Mouse (Mus musculus) MEL (cell line): ENCODE measurements around the gene Kctd6. TPM values are rescaled to one million over a fixed set of nuclear protein-coding genes. Genes with fewer than 3 reads are reported as not detected.

Experiments used
- DNase-seq: peaks from one replicate; pipeline ENCODE4 v3.0.0; 2011; ENCODE audit warnings: low read depth, low spot score
- H3K27ac ChIP-seq: 2 replicates; pipeline ENCODE4 v1.5.1; 2012; ENCODE audit warnings: low read depth, mild to moderate bottlenecking, control low read depth, low read length, moderate library complexity; ENCODE audit not compliant: control insufficient read depth
- H3K27me3 ChIP-seq, 2 experiments: fragments of 150-350 bp in 1 of 2; sonication (generic) in 1 of 2; 2 replicates each; pipeline ENCODE4 v1.6.1; 2012; ENCODE audit warnings: low read length in 2 of 2, mild to moderate bottlenecking in 2 of 2, improper control_type of control experiment in 1 of 2, moderate library complexity in 1 of 2; ENCODE audit not compliant: insufficient read depth in 2 of 2, control insufficient read depth in 1 of 2
- H3K36me3 ChIP-seq, 2 experiments: 2 replicates each; pipeline ENCODE4 v1.6.1; 2012 to 2014; ENCODE audit warnings: low read length in 2 of 2, improper control_type of control experiment in 1 of 2, inconsistent platforms in 1 of 2, mild to moderate bottlenecking in 1 of 2; ENCODE audit not compliant: insufficient read depth in 2 of 2, control insufficient read depth in 1 of 2
- H3K4me1 ChIP-seq, 2 experiments: fragments of 150-350 bp in 1 of 2; sonication (generic) in 1 of 2; 2 replicates each; pipeline ENCODE4 v1.6.1; 2012; ENCODE audit warnings: low read length in 2 of 2, improper control_type of control experiment in 1 of 2, mild to moderate bottlenecking in 1 of 2; ENCODE audit not compliant: insufficient read depth in 2 of 2, control insufficient read depth in 1 of 2
- H3K4me3 ChIP-seq, 2 experiments: fragments of 150-350 bp in 1 of 2; sonication (generic) in 1 of 2; 2 replicates each; pipeline ENCODE4 v1.5.1; 2012; ENCODE audit warnings: low read depth in 2 of 2, low read length in 2 of 2, mild to moderate bottlenecking in 2 of 2, moderate library complexity in 2 of 2, control low read depth in 1 of 2, improper control_type of control experiment in 1 of 2; ENCODE audit not compliant: control insufficient read depth in 1 of 2, insufficient read depth in 1 of 2
- H3K79me2 ChIP-seq: 2 replicates; pipeline ENCODE4 v1.6.1; 2012; ENCODE audit warnings: mild to moderate bottlenecking, low read length, moderate library complexity; ENCODE audit not compliant: control insufficient read depth, poor library complexity, insufficient read depth
- H3K9ac ChIP-seq: 2 replicates; pipeline ENCODE4 v1.6.1; 2012; ENCODE audit warnings: low read depth, mild to moderate bottlenecking, control low read depth, low read length, moderate library complexity; ENCODE audit not compliant: control insufficient read depth, poor library complexity, severe bottlenecking
- H3K9me3 ChIP-seq: fragments of 150-350 bp; sonication (generic); replicated peaks from 2 replicates; pipeline ENCODE4 v1.6.1; 2012; ENCODE audit warnings: mild to moderate bottlenecking, low read length, improper control_type of control experiment, moderate library complexity; ENCODE audit not compliant: insufficient read depth
- CHD2 ChIP-seq: IDR thresholded peaks from 2 replicates; pipeline ENCODE4 v1.6.1; 2011; ENCODE audit warnings: low read length, improper control_type of control experiment
- HCFC1 ChIP-seq: IDR thresholded peaks from 2 replicates; pipeline ENCODE4 v1.6.1; 2012; ENCODE audit warnings: low read depth, mild to moderate bottlenecking, inconsistent platforms, low read length, improper control_type of control experiment, moderate library complexity
- KAT2A ChIP-seq: conservative IDR thresholded peaks from 2 replicates; pipeline ENCODE4 v1.6.1; 2012; ENCODE audit warnings: low read depth, low read length, improper control_type of control experiment, inconsistent platforms
- MAFK ChIP-seq: IDR thresholded peaks from 2 replicates; pipeline ENCODE4 v1.6.1; 2011; ENCODE audit warnings: low read depth, mild to moderate bottlenecking, low read length, improper control_type of control experiment, borderline replicate concordance
- MEF2A ChIP-seq: IDR thresholded peaks from 2 replicates; pipeline ENCODE4 v1.6.1; 2014; ENCODE audit warnings: low read depth, mild to moderate bottlenecking, inconsistent platforms, low read length, improper control_type of control experiment; ENCODE audit not compliant: poor library complexity, insufficient replicate concordance, severe bottlenecking; ENCODE audit errors: extremely low read depth
- MXI1 ChIP-seq: IDR thresholded peaks from 2 replicates; pipeline ENCODE4 v1.6.1; 2011; ENCODE audit warnings: mild to moderate bottlenecking, low read depth, low read length, improper control_type of control experiment
- MYB ChIP-seq: IDR thresholded peaks from 2 replicates; pipeline ENCODE4 v1.6.1; 2011; ENCODE audit warnings: mild to moderate bottlenecking, low read depth, low read length, improper control_type of control experiment
- NELFE ChIP-seq: IDR thresholded peaks from 2 replicates; pipeline ENCODE4 v1.6.1; 2011; ENCODE audit warnings: low read depth, low read length, improper control_type of control experiment
- NRF1 ChIP-seq: IDR thresholded peaks from 2 replicates; pipeline ENCODE4 v1.6.1; 2014; ENCODE audit warnings: low read depth, mild to moderate bottlenecking, inconsistent platforms, low read length, improper control_type of control experiment, moderate library complexity; ENCODE audit not compliant: poor library complexity, insufficient read depth, severe bottlenecking
- POLR2AphosphoS2 ChIP-seq: IDR thresholded peaks from 2 replicates; pipeline ENCODE4 v1.6.1; 2011; ENCODE audit warnings: low read length, improper control_type of control experiment
- RAD21 ChIP-seq: IDR thresholded peaks from 2 replicates; pipeline ENCODE4 v1.6.1; 2011; ENCODE audit warnings: mild to moderate bottlenecking, low read depth, low read length, improper control_type of control experiment
- RCOR1 ChIP-seq: IDR thresholded peaks from 2 replicates; pipeline ENCODE4 v1.6.1; 2012; ENCODE audit warnings: low read depth, mild to moderate bottlenecking, inconsistent platforms, low read length, improper control_type of control experiment
- TAL1 ChIP-seq: IDR thresholded peaks from 2 replicates; pipeline ENCODE4 v1.6.1; 2012; ENCODE audit warnings: mild to moderate bottlenecking, inconsistent platforms, low read length, moderate library complexity, mixed read lengths
- TBP ChIP-seq: IDR thresholded peaks from 2 replicates; pipeline ENCODE4 v1.8.0; 2011; ENCODE audit warnings: low read depth, low read length, improper control_type of control experiment
- USF1 ChIP-seq: IDR thresholded peaks from 2 replicates; pipeline ENCODE4 v1.6.1; 2014; ENCODE audit warnings: low read depth, mild to moderate bottlenecking, inconsistent platforms, low read length, improper control_type of control experiment, moderate library complexity
- USF2 ChIP-seq, 2 experiments: IDR thresholded peaks; 2 replicates each; pipeline ENCODE4 v1.6.1; 2011 to 2012; ENCODE audit warnings: improper control_type of control experiment in 2 of 2, low read length in 2 of 2, borderline replicate concordance in 1 of 2, inconsistent platforms in 1 of 2, low read depth in 1 of 2, mild to moderate bottlenecking in 1 of 2; ENCODE audit not compliant: insufficient read depth in 1 of 2
- ZC3H11A ChIP-seq: IDR thresholded peaks from 2 replicates; pipeline ENCODE4 v1.6.1; 2012; ENCODE audit warnings: low read depth, mild to moderate bottlenecking, inconsistent platforms, low read length, improper control_type of control experiment
- ZKSCAN1 ChIP-seq: IDR thresholded peaks from 2 replicates; pipeline ENCODE4 v1.6.1; 2012; ENCODE audit warnings: low read depth, mild to moderate bottlenecking, inconsistent platforms, low read length, improper control_type of control experiment, moderate library complexity
- ZNF384 ChIP-seq: IDR thresholded peaks from 2 replicates; pipeline ENCODE4 v1.6.1; 2012; ENCODE audit warnings: low read depth, mild to moderate bottlenecking, inconsistent platforms, low read length, improper control_type of control experiment
- polyA plus RNA-seq, 2 experiments: library from polyadenylated mRNA; stranded (reverse) in 1 of 2; unstranded in 1 of 2; fragments of >175 nt in 1 of 2; fragments of >200 nt in 1 of 2; gene quantifications; 2 replicates each; pipeline versions ENCODE4 v1.2.1 to v1.2.4; 2012; ENCODE audit warnings: low replicate concordance in 2 of 2, low read depth in 1 of 2; ENCODE audit not compliant: insufficient read length in 2 of 2, insufficient read depth in 1 of 2, missing spikeins in 1 of 2
- total RNA-seq: library from RNA; depleted of rRNA; stranded (reverse); fragments of 300-350 nt; gene quantifications from 2 replicates; pipeline ENCODE4 v1.2.3, GENCODE M21; 2012

Gene Kctd6
- total and polyA plus RNA-seq, 3 experiments, result 3.6 to 5.5 TPM; not detected in 1

DNA sequence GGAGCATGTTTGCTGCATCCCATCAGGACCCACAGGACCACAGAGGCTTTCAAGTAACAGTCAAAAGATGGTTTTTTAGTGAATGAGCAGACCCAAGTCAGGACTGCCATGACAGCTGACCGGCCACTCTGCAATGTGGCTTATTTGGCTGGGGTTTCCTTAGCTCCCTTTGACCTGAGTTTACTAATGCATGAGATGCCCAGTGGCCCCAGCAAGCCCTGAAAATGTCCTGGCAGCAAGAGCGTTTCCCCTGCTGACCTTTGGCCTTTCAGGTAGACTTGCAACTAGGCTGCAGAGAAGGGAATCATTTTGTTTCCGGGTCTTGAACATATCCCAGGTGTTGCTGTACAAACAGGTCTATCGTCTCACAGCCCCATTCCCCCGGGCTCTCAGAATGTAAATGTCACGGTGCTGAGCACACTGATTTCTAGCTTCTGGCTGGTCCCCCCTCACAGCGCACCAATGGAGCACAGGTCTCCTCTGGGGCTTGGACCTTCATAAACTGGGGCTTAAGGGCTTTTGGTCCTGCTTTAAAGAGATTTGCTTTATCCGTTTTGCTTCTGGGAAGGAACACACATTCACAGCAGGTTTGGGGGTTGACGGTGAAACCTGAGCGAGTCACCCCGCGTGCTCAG is 22.5 kb upstream of the Kctd6 start:
- no peaks in the 10 kb centered on the region for H3K9me3 ChIP-seq
- H3K36me3 ChIP-seq, result peaks cover 0 to 3% of the 10 kb centered on the region in 2 experiments; a peak in 1 of 4 replicates
- no peak for DNase-seq
- no peaks in the 10 kb centered on the region; a peak in 1 of 4 replicates for H3K27me3 ChIP-seq
- TF ChIP-seq CHD2 (no peak), ZKSCAN1 (no peak), TAL1 (no peak), ZC3H11A (no peak), USF1 (no peak)
- no peak overlapping the region for H3K4me3 ChIP-seq
- no peaks in the 10 kb centered on the region for H3K79me2 ChIP-seq
- H3K4me1 ChIP-seq, result peaks cover 4% of the 10 kb centered on the region in 2 experiments; a peak in 2 of 4 replicates
- H3K27ac ChIP-seq, result no peak overlapping the region
- no peak overlapping the region for H3K9ac ChIP-seq

DNA sequence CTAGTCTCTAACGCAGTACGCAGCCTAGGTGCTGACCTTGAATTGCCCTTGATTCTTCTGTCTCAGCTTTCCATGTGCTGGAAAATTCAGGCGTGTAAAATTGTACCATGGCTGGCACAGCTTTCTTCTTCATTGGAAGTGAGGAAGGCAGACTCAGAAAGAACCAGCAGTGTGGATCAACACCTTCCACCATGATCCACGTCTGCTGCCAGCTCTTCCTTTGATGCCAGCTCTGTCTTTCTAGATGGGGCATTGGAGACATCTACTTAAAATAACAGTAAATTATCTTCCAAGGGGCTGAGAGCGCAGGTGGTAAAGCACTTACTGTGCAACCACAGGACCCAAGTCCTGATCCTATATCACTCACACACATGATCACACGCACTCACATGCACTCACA is 21.2 kb upstream of the Kctd6 start:
- H3K27ac ChIP-seq, result no peak overlapping the region
- no peak overlapping the region for H3K9ac ChIP-seq
- no peaks in the 10 kb centered on the region; a peak in 2 of 4 replicates for H3K27me3 ChIP-seq
- TF ChIP-seq MAFK (no peak), USF2 (IDR thresholded peaks at IDR 0.05; ENCODE audit: borderline replicate concordance in 1 of 2, insufficient read depth in 1 of 2, low read depth in 1 of 2, low read length in 2 of 2) (no peak)
- H3K4me3 ChIP-seq, result no peak overlapping the region
- peaks cover 0 to 3% of the 10 kb centered on the region in 2 experiments; a peak in 1 of 4 replicates for H3K36me3 ChIP-seq
- peaks cover 4% of the 10 kb centered on the region in 2 experiments; a peak in 2 of 4 replicates for H3K4me1 ChIP-seq
- H3K79me2 ChIP-seq, result no peaks in the 10 kb centered on the region
- no peak for DNase-seq
- no peaks in the 10 kb centered on the region for H3K9me3 ChIP-seq

GRCm38 (mm10) chr14:8200769-8201168 is 13.2 kb upstream of the Kctd6 start:
- TF ChIP-seq MAFK, result no peak
- Histone ChIP-seq H3K9ac (no peak overlapping the region), H3K27me3 (peaks cover 6 to 8% of the 10 kb centered on the region in 2 experiments), H3K36me3 (no peaks in the 10 kb centered on the region), H3K79me2 (no peaks in the 10 kb centered on the region), H3K4me1 (no peaks in the 10 kb centered on the region), H3K9me3 (no peaks in the 10 kb centered on the region), H3K27ac (no peak overlapping the region), H3K4me3 (no peak overlapping the region)
- DNase-seq, result no peak

DNA sequence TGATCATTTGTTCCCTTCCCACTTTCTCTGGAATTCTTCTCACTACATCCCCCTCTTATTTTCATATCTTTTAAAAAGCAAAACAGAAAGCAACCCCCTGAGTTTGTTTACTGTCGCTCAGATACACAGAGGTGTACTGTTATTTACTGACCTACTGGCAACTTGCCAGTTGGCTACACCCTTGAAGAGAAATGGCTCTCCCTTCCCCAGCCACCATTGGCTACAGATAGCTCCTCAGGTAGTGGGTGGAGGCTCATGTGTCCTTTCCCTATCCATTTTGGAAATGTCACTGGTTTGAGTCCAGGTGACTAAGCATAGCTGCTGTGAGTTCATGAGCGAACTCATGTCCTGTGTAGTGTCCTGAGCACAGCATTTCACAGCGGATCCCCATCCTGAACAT is 12.2 kb upstream of the Kctd6 start:
- no peaks in the 10 kb centered on the region for H3K9me3 ChIP-seq
- H3K27ac ChIP-seq, result no peak overlapping the region
- no peaks in the 10 kb centered on the region for H3K36me3 ChIP-seq
- DNase-seq, result no peak
- H3K9ac ChIP-seq, result no peak overlapping the region
- no peak overlapping the region for H3K4me3 ChIP-seq
- H3K79me2 ChIP-seq, result no peaks in the 10 kb centered on the region
- no peaks in the 10 kb centered on the region for H3K4me1 ChIP-seq
- H3K27me3 ChIP-seq, result peaks cover 6 to 8% of the 10 kb centered on the region in 2 experiments
- no peak for TF ChIP-seq MEF2A
- no peak for TF ChIP-seq POLR2AphosphoS2
- TF ChIP-seq NRF1, result no peak
- no peak for TF ChIP-seq ZNF384
- no peak for TF ChIP-seq HCFC1
- no peak for TF ChIP-seq MXI1
- TF ChIP-seq RAD21, result no peak
- no peak for TF ChIP-seq RCOR1
- TF ChIP-seq TBP, result no peak
- no peak for TF ChIP-seq TAL1
- no peak for TF ChIP-seq MAFK
- no peak for TF ChIP-seq NELFE
- TF ChIP-seq MYB, result no peak
- no peak for TF ChIP-seq KAT2A
